Mouse (Mus musculus) c-Kit-positive CD71-positive TER-119-negative erythroid progenitor cells, embryonic 14.5 days (primary cell): ENCODE data around the gene Akr1e1.
"Not testable (repeated sequence)": the region's sequence is repeated elsewhere in the genome, so short reads cannot be mapped to it uniquely, and the experiment has no call there.

Experiments
- DNase-seq: peaks from one replicate; pipeline ENCODE4 v3.0.0-alpha.2; 2013; ENCODE audit warnings: low read depth

Gene Akr1e1

DNA sequence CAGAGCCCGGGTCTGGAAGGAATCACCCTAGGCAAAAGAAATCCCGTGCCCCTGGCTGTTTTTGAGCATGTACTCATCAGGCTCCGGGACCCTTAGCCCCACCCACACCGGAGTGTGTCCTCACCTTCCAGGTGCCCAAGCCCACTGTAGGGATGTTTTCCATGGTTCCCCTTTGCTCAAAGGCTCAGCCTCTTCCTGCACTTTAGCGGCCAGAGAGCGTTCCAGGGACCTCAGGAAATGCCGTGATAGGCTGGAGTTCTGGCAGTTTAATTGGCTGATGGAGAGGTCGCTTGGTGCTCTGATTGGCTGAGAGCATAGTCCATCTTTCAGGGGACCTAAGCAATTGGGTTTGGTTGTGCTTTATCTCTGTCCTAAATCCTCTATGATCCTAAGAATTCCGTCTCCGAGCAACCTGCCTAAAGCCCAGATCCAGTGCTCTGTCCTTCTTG, at the start of gene Akr1e1:
Gene Akr1e1, minus strand, starts transcription at position 214 of the 449 bp plus-strand sequence.
- peak; percentile 70 for DNase-seq

DNA sequence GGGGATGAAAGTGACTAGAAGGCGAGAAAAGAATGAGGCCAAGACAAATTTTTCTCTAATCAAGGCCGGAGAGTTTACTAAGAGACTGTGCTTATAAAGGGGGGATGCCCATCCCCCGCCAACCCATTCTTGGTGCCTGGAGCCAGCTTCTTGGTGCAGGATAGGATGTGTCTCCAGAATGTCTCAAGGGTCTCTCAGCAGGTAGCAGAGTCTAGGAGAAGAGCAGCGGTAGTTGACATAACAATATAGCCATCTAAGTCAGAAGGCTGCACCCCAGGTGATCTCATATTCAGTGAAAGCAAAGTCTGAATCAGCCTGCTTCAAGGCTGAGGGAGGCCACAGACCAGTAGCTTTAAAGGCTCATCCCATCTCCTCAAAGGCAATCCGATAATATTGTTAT, 49.4 kb upstream of the Akr1e1 start:
- no peak for DNase-seq

GRCm38 (mm10) chr13:4656277-4657146, 47.5 kb upstream of the Akr1e1 start:
- DNase-seq = no peak

GRCm38 (mm10) chr13:4650190-4650589, 41.2 kb upstream of the Akr1e1 start:
- no peak for DNase-seq

DNA sequence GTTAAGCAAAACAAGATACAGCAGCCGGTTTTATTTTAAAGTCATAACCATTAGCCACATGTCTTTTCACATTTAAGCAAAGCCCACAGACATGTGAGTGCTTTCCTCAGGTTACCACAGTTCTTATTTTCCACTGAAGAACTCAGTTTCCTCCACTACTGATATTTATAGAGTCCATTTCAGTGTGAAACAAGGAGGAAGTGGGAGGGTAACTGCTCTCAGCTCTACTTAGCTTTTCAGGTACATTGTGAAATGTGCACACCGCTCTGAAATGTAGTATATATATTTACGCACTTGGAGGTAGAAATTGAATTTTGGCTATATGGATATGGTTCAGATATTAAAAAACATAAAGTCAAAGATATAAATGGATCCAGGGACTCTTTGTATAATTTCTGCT, 36.3 kb upstream of the Akr1e1 start:
- no peak for DNase-seq

- peak; percentile 24 for DNase-seq
These were observed 1.9 kb upstream of the Akr1e1 start for GRCm38 (mm10) chr13:4610902-4611301.

GRCm38 (mm10) chr13:4608530-4608929, 444 bp downstream of the Akr1e1 start:
- DNase-seq = peak; percentile 6

DNA sequence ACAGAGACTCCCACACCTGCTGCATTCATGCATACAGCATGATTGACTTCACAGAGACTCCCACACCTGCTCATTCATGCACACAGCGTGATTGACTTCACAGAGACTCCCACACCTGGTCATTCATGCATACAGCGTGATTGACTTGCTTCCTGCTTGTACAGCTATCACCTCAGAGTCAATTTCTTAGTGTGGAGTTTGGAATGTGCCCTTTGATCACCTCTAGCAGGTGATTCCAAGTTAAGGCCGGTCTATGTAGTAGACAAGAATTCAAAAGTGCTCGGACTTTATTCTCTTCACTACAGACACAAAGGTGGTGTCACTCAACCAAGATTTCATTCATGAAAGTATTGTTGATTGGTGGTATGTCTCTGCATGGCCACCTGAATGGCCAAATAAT, 2.2 kb downstream of the Akr1e1 start:
- no peak for DNase-seq

DNA sequence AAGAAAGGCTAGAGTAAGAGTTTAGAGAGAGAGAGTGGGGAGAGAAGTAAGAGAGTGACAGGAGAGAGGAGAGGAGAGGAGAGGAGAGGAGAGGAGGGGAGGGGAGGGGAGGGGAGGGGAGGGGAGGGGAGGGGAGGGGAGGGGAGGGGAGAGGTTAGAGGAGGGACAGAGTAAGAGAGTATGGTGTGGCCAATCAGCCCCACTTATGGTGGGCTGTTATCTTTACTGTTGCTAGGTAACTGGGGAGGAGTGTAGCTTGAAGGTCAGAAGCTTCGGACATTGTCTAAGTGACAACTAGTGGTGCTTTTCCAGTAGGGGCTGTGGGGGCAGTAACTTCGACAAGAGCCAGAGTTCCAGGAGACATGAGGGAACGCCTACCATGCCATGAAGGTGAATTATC, 5.5 kb downstream of the Akr1e1 start:
- not testable (repeated sequence) for DNase-seq

DNA sequence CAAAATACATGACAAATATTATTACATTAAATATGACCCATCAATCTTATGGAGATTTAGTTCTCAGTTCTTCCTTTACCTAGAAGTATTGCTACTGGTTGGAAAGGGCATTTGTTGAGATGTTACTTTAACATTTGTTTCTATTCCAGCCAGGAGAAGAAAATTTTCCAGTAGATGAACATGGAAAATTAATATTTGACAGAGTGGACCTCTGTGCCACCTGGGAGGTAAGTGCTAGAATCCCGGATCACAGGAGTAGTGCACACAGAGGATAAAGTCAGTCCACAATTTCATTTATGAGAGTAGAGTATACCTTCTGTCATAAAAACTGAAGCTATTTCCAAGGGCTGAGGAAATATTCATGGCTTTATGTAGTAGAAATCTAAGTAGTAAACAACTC, 32.1 kb downstream of the Akr1e1 start:
- no peak for DNase-seq

GRCm38 (mm10) chr13:4573871-4574270, 35.1 kb downstream of the Akr1e1 start, which contains the start of gene Akr1c21:
Akr1c21 (plus strand) TSS chr13:4574075.
- no peak for DNase-seq

GRCm38 (mm10) chr13:4565996-4566395, 43.0 kb downstream of the Akr1e1 start:
- DNase-seq = no peak

DNA sequence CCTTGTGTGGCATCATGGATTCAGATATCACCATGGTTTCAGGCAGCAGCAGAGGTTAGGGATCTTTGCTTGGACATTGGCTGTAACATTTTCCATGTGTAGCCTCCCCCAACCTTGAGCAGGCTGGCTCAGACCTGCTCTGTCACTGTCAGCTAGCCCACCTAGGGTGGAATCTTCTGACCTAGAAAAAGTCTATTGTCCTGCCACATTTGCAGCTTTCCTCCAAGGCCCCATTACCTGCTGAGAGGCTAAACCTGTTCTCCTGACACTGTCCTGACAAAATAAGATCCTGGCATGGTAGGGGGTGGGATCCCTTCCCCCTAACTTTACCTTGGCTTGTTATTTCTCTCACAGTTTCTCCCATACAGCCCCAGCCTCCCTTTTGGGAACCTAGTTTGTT, 48.5 kb downstream of the Akr1e1 start:
- DNase-seq = no peak

DNA sequence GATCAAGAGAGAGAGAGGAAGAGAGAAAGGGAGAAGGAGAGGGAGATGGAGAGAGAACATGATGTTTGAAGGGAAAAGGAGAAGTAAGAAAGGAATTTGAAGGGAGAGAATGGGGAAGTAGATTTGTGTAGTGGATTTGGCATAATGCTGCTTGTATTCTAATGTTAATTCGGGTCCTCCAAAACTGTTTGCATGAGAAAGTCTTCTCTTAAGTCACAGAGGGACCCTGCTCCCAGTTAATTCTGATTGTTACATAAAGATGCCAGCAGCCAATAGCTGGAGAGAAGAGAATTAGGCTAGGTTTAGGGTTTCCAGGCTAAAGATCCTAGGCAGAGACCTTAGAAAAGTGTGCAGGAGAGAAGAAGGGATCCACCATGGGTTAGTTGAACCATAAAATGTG, 49.8 kb downstream of the Akr1e1 start:
- no peak for DNase-seq
